Mouse (Mus musculus) bone marrow macrophage, adult 2 months (primary cell): ENCODE measurements at regions not wholly inside any gene's neighbourhood (a gene's known extent, or its start where the extent isn't known, plus 50 kb on each side); places are given as distances from the start of the nearest gene placed in this dataset.

Experiments used
- CTCF ChIP-seq: IDR thresholded peaks from 2 replicates; pipeline ENCODE4 v1.5.1; 2012; ENCODE audit warnings: low read depth, mild to moderate bottlenecking, low read length, moderate library complexity
- POLR2A ChIP-seq: IDR thresholded peaks from 2 replicates; pipeline ENCODE4 v1.6.1; 2012; ENCODE audit warnings: mild to moderate bottlenecking, low read depth, low read length, borderline replicate concordance

DNA sequence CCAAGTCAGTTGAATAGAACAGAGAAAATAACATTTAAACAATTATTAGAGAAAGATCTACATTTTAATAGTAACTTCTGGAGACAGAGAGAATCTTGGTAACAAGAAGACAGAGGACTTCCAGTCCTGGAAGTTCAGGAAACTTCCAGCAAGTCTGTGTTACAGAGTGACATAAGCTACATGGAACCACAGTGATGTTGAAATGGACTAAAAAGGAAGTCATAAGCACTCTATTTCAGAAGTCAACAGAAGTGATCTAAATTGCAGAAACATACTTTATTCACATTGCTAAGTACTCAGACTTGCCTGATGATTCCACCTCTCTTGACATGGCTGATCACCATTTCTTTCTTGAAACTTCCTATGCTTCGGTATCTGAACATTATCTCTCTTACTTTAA lies 1051.7 kb downstream of the 5730522E02Rik start:
- no peak for TF ChIP-seq CTCF
- no peak for TF ChIP-seq POLR2A
